Mouse (Mus musculus): ENCODE results near the gene Tmem121. TPM values are rescaled to one million over a fixed set of nuclear protein-coding genes. Genes with fewer than 3 reads are reported as not detected.
A peak's percentile ranks its signal among the peaks of the same experiment; 100 is the strongest.

Tmem121 gene
- polyA plus RNA-seq, 1 experiment from 2014 or later: 28.9 TPM

GRCm38 (mm10) chr12:113154747-113155075 lies 31.0 kb upstream of the Tmem121 start:
- Histone ChIP-seq H3K27me3 (replicated peaks; ENCODE audit: control insufficient read depth, insufficient read depth, low read length) (no peaks in the 10 kb centered on the region; the same call in 1 of the 2 replicates), H3K9me3 (replicated peaks; ENCODE audit: control insufficient read depth, low read length) (no peaks in the 10 kb centered on the region), H3K4me2 (ENCODE audit: low read length) (peak overlapping the region; percentile 74), H3K4me3 (ENCODE audit: low read depth, low read length) (no peak overlapping the region), H3K36me3 (ENCODE audit: control insufficient read depth, insufficient read depth, low read length) (no peaks in the 10 kb centered on the region), H3K9ac (ENCODE audit: low read length) (no peak overlapping the region), H3K27ac (ENCODE audit: low read depth, low read length) (no peak overlapping the region), H3K4me1 (ENCODE audit: control insufficient read depth, insufficient read depth, low read length) (peaks cover 18% of the 10 kb centered on the region)
- 82% methylated on average over 6 of the region's 6 CpGs for WGBS
- ATAC-seq (no peak), DNase-seq (ENCODE audit: low spot score) (no peak)

GRCm38 (mm10) chr12:113155076-113155771 lies 30.5 kb upstream of the Tmem121 start:
- Histone ChIP-seq H3K4me2 (ENCODE audit: low read length) (peak overlapping the region; percentile 74), H3K27ac (ENCODE audit: low read depth, low read length) (peak overlapping the region; percentile 9; the same call in 1 of the 2 replicates), H3K4me1 (ENCODE audit: control insufficient read depth, insufficient read depth, low read length) (peaks cover 18% of the 10 kb centered on the region), H3K4me3 (ENCODE audit: low read depth, low read length) (peak overlapping the region; percentile 59), H3K36me3 (ENCODE audit: control insufficient read depth, insufficient read depth, low read length) (no peaks in the 10 kb centered on the region), H3K9me3 (replicated peaks; ENCODE audit: control insufficient read depth, low read length) (no peaks in the 10 kb centered on the region), H3K9ac (ENCODE audit: low read length) (peak overlapping the region; percentile 62), H3K27me3 (replicated peaks; ENCODE audit: control insufficient read depth, insufficient read depth, low read length) (no peaks in the 10 kb centered on the region; the same call in 1 of the 2 replicates)
- ATAC-seq: peak; percentile 1
- DNase-seq (ENCODE audit: low spot score): no peak
- 4% methylated on average over 32 of the region's 32 CpGs for whole genome bisulfite sequencing

DNA sequence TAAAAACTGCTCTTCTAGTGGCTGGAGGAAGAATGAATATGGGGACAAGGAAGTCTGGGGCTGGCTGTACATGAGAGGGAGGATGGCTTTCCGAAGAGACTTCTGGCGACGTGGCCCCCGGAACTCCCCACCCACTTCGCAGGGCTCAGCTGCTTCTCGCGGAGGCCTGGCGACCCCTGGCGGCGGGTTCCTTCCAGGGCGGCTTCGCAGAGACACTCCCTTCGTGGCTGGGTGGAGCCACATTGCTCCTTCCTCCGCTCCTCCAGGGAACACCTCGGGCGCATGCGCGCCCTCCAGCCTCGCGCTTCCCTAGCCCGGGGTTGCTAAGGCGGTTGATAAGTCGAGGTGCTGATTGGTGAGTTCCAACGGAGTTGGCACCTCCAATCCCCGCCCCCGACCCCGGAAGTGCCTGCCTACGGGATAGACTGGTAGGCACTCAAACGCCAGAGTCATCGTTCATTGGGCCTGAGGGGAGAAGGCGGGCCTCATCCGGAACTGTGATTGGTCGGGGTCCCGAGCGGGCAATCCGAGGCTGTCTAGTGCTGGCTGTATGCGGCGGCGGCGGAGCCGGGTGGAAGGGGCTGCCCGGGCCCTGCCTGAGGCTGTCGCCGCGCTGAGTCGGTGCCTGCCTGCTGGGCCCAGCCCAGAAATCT lies 29.7 kb upstream of the Tmem121 start, which contains the start of gene Tedc1:
Gene Tedc1 (plus strand): TSS at position 535 of the 653 bp plus-strand sequence.
- peak within 1 kb of the TSS; percentile 63 for H3K9ac ChIP-seq (ENCODE audit: low read length)
- no peaks in the 10 kb centered on the region; the same call in 1 of the 2 replicates for H3K27me3 ChIP-seq (replicated peaks; ENCODE audit: control insufficient read depth, insufficient read depth, low read length)
- peak; percentile 97 for ATAC-seq
- H3K9me3 ChIP-seq (replicated peaks; ENCODE audit: control insufficient read depth, low read length): no peaks in the 10 kb centered on the region
- H3K4me1 ChIP-seq (ENCODE audit: control insufficient read depth, insufficient read depth, low read length): peaks cover 18% of the 10 kb centered on the region
- H3K27ac ChIP-seq (ENCODE audit: low read depth, low read length): peak within 1 kb of the TSS; percentile 9; the same call in 1 of the 2 replicates
- DNase-seq (ENCODE audit: low spot score): peak; percentile 100
- peak within 1 kb of the TSS; percentile 82 for H3K4me2 ChIP-seq (ENCODE audit: low read length)
- WGBS: under 1% methylated on average over 46 of the region's 46 CpGs
- H3K4me3 ChIP-seq (ENCODE audit: low read depth, low read length): peak within 1 kb of the TSS; percentile 59
- no peaks in the 10 kb centered on the region for H3K36me3 ChIP-seq (ENCODE audit: control insufficient read depth, insufficient read depth, low read length)

DNA sequence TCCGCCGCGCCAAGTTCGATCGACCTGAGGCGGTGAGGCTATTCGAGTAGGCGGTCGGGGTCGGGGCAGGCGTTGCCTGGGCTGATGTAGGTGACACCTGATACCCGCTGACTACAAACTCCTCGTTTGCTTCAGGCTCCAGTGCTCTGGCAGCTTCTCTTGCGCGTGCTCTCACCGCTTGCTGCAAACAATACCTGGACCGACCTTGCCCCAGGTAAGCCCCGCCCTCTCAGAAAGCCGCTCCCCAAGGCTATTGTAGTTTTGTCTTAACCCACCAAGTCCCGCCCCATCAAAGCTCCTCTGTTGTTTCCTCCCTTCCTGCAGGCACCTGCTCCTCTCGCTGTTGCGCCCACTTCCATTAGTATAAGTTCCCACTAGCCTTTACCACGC lies 29.2 kb upstream of the Tmem121 start:
- no peaks in the 10 kb centered on the region for H3K36me3 ChIP-seq (ENCODE audit: control insufficient read depth, insufficient read depth, low read length)
- H3K9ac ChIP-seq (ENCODE audit: low read length): peak overlapping the region; percentile 63
- H3K27me3 ChIP-seq (replicated peaks; ENCODE audit: control insufficient read depth, insufficient read depth, low read length): no peaks in the 10 kb centered on the region; the same call in 1 of the 2 replicates
- H3K4me2 ChIP-seq (ENCODE audit: low read length): peak overlapping the region; percentile 82
- H3K4me3 ChIP-seq (ENCODE audit: low read depth, low read length): peak overlapping the region; percentile 59
- DNase-seq (ENCODE audit: low spot score) (no peak), ATAC-seq (no peak)
- WGBS: under 1% methylated on average over 23 of the region's 23 CpGs
- no peaks in the 10 kb centered on the region for H3K9me3 ChIP-seq (replicated peaks; ENCODE audit: control insufficient read depth, low read length)
- H3K27ac ChIP-seq (ENCODE audit: low read depth, low read length): no peak overlapping the region
- peaks cover 18% of the 10 kb centered on the region for H3K4me1 ChIP-seq (ENCODE audit: control insufficient read depth, insufficient read depth, low read length)

- H3K27me3 ChIP-seq (replicated peaks; ENCODE audit: control insufficient read depth, insufficient read depth, low read length): no peaks in the 10 kb centered on the region; the same call in 1 of the 2 replicates
- H3K36me3 ChIP-seq (ENCODE audit: control insufficient read depth, insufficient read depth, low read length): 0 out of 2 replicates have a peak, but pooled peaks cover 4% of the 10 kb centered on the region
- DNase-seq (ENCODE audit: low spot score) (no peak), ATAC-seq (no peak)
- H3K9ac ChIP-seq (ENCODE audit: low read length): peak overlapping the region; percentile 63
- H3K27ac ChIP-seq (ENCODE audit: low read depth, low read length): no peak overlapping the region
- H3K9me3 ChIP-seq (replicated peaks; ENCODE audit: control insufficient read depth, low read length): no peaks in the 10 kb centered on the region
- H3K4me2 ChIP-seq (ENCODE audit: low read length): peak overlapping the region; percentile 82
- peak overlapping the region; percentile 59 for H3K4me3 ChIP-seq (ENCODE audit: low read depth, low read length)
- H3K4me1 ChIP-seq (ENCODE audit: control insufficient read depth, insufficient read depth, low read length): peaks cover 14% of the 10 kb centered on the region
- WGBS: 26% methylated on average over 8 of the region's 8 CpGs
These were observed 28.7 kb upstream of the Tmem121 start for GRCm38 (mm10) chr12:113157002-113157401.

GRCm38 (mm10) chr12:113157521-113157920 lies 28.2 kb upstream of the Tmem121 start:
- H3K36me3 ChIP-seq (ENCODE audit: control insufficient read depth, insufficient read depth, low read length): 0 out of 2 replicates have a peak, but pooled peaks cover 4% of the 10 kb centered on the region
- peaks cover 10% of the 10 kb centered on the region for H3K4me1 ChIP-seq (ENCODE audit: control insufficient read depth, insufficient read depth, low read length)
- ATAC-seq: no peak
- no peak overlapping the region; the same call in 1 of the 2 replicates for H3K4me3 ChIP-seq (ENCODE audit: low read depth, low read length)
- H3K27ac ChIP-seq (ENCODE audit: low read depth, low read length): no peak overlapping the region
- 90% methylated on average over 8 of the region's 8 CpGs for WGBS
- no peak for DNase-seq (ENCODE audit: low spot score)
- no peak overlapping the region for H3K9ac ChIP-seq (ENCODE audit: low read length)
- H3K9me3 ChIP-seq (replicated peaks; ENCODE audit: control insufficient read depth, low read length): no peaks in the 10 kb centered on the region
- H3K27me3 ChIP-seq (replicated peaks; ENCODE audit: control insufficient read depth, insufficient read depth, low read length): no peaks in the 10 kb centered on the region; the same call in 1 of the 2 replicates
- H3K4me2 ChIP-seq (ENCODE audit: low read length): peak overlapping the region; percentile 82; the same call in 1 of the 2 replicates

DNA sequence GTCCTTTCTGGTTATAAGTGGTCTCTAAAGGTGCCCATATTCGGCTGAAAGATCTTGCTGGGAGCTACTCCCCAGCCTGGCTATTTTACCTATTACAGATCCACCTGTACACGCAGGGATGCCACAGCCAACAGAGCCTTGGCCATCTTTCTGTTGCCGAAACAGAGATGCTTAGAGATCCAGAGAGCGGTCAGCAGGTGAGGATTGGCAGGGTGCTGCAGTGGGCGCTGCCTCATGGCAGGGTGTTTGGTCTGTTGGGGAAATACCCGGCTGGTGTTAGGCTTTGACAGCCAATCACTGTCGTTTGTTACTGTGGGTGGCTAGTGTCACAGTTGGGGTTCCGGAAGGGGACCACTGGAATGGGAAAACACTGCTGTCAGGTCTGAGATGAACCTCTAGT lies 27.8 kb upstream of the Tmem121 start:
- H3K27ac ChIP-seq (ENCODE audit: low read depth, low read length): no peak overlapping the region
- H3K4me1 ChIP-seq (ENCODE audit: control insufficient read depth, insufficient read depth, low read length): peaks cover 10% of the 10 kb centered on the region
- no peak overlapping the region for H3K9ac ChIP-seq (ENCODE audit: low read length)
- ATAC-seq (no peak), DNase-seq (ENCODE audit: low spot score) (no peak)
- H3K4me2 ChIP-seq (ENCODE audit: low read length): no peak overlapping the region
- WGBS: 95% methylated on average over 8 of the region's 8 CpGs
- no peak overlapping the region for H3K4me3 ChIP-seq (ENCODE audit: low read depth, low read length)
- no peaks in the 10 kb centered on the region for H3K27me3 ChIP-seq (replicated peaks; ENCODE audit: control insufficient read depth, insufficient read depth, low read length)
- H3K36me3 ChIP-seq (ENCODE audit: control insufficient read depth, insufficient read depth, low read length): peaks cover 4% of the 10 kb centered on the region; the same call in 1 of the 2 replicates
- H3K9me3 ChIP-seq (replicated peaks; ENCODE audit: control insufficient read depth, low read length): no peaks in the 10 kb centered on the region

DNA sequence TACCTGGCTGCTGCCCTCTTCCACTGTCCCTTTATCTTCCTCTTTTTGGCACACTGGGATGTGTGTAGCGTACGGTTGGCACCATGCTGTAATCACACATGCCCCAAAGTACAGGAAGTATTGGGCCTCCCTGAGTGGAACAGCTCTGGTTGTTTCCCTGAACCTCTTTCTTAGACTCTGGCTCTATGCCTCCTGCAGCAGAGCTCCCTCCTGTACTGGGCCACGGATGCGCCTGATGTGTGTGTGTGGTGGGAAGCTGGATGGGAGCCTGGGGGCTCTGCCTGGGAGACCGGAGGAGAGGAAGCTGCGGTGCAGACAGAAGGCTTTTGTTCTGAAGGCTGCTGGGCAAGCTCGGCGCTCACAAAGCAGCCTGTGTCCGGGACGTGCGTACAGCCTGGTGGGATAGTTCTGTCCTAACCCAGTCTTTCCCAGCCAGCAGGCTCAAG lies 22.1 kb upstream of the Tmem121 start:
- Histone ChIP-seq H3K27me3 (replicated peaks; ENCODE audit: control insufficient read depth, insufficient read depth, low read length) (no peaks in the 10 kb centered on the region), H3K27ac (ENCODE audit: low read depth, low read length) (peak overlapping the region; percentile 33; the same call in 1 of the 2 replicates), H3K9me3 (replicated peaks; ENCODE audit: control insufficient read depth, low read length) (no peaks in the 10 kb centered on the region), H3K4me3 (ENCODE audit: low read depth, low read length) (no peak overlapping the region), H3K9ac (ENCODE audit: low read length) (peak overlapping the region; percentile 46), H3K4me2 (ENCODE audit: low read length) (no peak overlapping the region), H3K4me1 (ENCODE audit: control insufficient read depth, insufficient read depth, low read length) (no peaks in the 10 kb centered on the region), H3K36me3 (ENCODE audit: control insufficient read depth, insufficient read depth, low read length) (peaks cover 16% of the 10 kb centered on the region)
- 54% methylated on average over 11 of the region's 11 CpGs for WGBS
- peak; percentile 40; the same call in 1 of the 2 replicates for ATAC-seq
- DNase-seq (ENCODE audit: low spot score): no peak
